In the genomic region with DNA sequence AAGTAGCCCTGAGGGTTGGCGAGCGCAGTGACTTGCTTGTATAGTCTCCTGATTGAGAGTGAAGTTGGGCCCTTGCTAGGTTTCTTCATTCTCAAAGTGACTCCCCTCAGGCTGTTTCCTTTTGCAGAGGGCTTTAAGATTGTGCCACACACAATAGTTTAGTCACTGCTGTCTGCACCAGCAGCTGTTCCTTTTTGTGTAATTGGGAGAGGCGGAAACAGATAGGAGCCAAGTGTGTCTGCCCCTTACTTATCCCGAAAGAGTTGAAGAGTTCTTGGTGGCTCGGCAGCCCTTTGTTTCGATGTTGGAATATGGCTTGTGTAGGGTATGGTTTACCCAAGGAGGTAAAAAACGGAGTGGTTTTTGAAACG, we compare ENCODE assay signal across 8 mouse cellular contexts. TPM values are rescaled to one million over a fixed set of nuclear protein-coding genes. Genes with fewer than 3 reads are reported as not detected.
DNase-seq lines count a peak whose midpoint lies in the region; ATAC-seq and TF ChIP-seq lines count a peak whose summit lies in the region.

No protein-coding gene starts in this region.

- no peaks in the 10 kb centered on the region for H3K27me3 ChIP-seq in thymus, adult 2 months (ENCODE audit: control insufficient read depth, insufficient read depth, low read length)
- H3K27me3 ChIP-seq in embryonic facial prominence, embryonic 12.5 days, result no peaks in the 10 kb centered on the region
- no peaks in the 10 kb centered on the region for H3K27me3 ChIP-seq in heart, postnatal 0 days (ENCODE audit: control insufficient read depth, insufficient read depth, low read length)
- H3K27me3 ChIP-seq in myocyte (ENCODE audit: control insufficient read depth, insufficient read depth, insufficient read length), result no peaks in the 10 kb centered on the region

- peak overlapping the region; percentile 98 for H3K4me3 ChIP-seq in thymus, adult 2 months (ENCODE audit: control insufficient read depth, insufficient read depth, low read length)
- peak overlapping the region; percentile 91 for H3K4me3 ChIP-seq in embryonic facial prominence, embryonic 12.5 days
- H3K4me3 ChIP-seq in heart, postnatal 0 days (ENCODE audit: low read depth, low read length), result peak overlapping the region; percentile 99
- H3K4me3 ChIP-seq in myocyte, result peak overlapping the region; percentile 50

- no peaks in the 10 kb centered on the region for H3K9me3 ChIP-seq in embryonic facial prominence, embryonic 12.5 days
- H3K9me3 ChIP-seq in heart, postnatal 0 days (replicated peaks; ENCODE audit: control insufficient read depth, low read length), result no peaks in the 10 kb centered on the region

- H3K9ac ChIP-seq in embryonic facial prominence, embryonic 12.5 days, result peak overlapping the region; percentile 89
- H3K9ac ChIP-seq in heart, postnatal 0 days (replicated peaks; ENCODE audit: low read depth, low read length), result peak overlapping the region; percentile 97

- peak; percentile 15 for DNase-seq in thymus, adult 2 months
- no peak for DNase-seq in thymus, postnatal 4 days
- peak; percentile 50 for DNase-seq in heart, postnatal 0 days (ENCODE audit: low spot score)
- peak; percentile 36 for DNase-seq in liver
- DNase-seq in urinary bladder, postnatal 36 days (ENCODE audit: low spot score in 2 of 2), result no peak
- DNase-seq in left cerebral cortex, postnatal 10 days (ENCODE audit: extremely low spot score in 1 of 2, low spot score in 2 of 2), result no peak

- intact Hi-C loops in left cerebral cortex, postnatal 10 days (cut with DNase I), result no loop called here

- no peaks in the 10 kb centered on the region for H3K36me3 ChIP-seq in thymus, adult 2 months (ENCODE audit: control insufficient read depth, insufficient read depth, low read length)
- H3K36me3 ChIP-seq in embryonic facial prominence, embryonic 12.5 days, result no peaks in the 10 kb centered on the region
- no peaks in the 10 kb centered on the region for H3K36me3 ChIP-seq in heart, postnatal 0 days (replicated peaks; ENCODE audit: control insufficient read depth, insufficient read depth, low read length)
- no peaks in the 10 kb centered on the region for H3K36me3 ChIP-seq in myocyte (ENCODE audit: control insufficient read depth, insufficient read depth)

- H3K4me1 ChIP-seq in thymus, adult 2 months (replicated peaks; ENCODE audit: control insufficient read depth, insufficient read depth, low read length), result peaks cover 13% of the 10 kb centered on the region
- peaks cover 14% of the 10 kb centered on the region for H3K4me1 ChIP-seq in embryonic facial prominence, embryonic 12.5 days
- peaks cover 12% of the 10 kb centered on the region; the same call in 1 of the 2 replicates for H3K4me1 ChIP-seq in heart, postnatal 0 days (ENCODE audit: control insufficient read depth, insufficient read depth)

- no peak for TF ChIP-seq POLR2A in thymus, adult 2 months (IDR thresholded peaks at IDR 0.05; ENCODE audit: control insufficient read depth, extremely low read depth, insufficient read depth, low read length, poor library complexity)
- TF ChIP-seq POLR2A in myocyte (IDR thresholded peaks at IDR 0.05; ENCODE audit: insufficient read length, low read depth), result no peak

- H3K79me2 ChIP-seq in myocyte (ENCODE audit: control insufficient read depth, insufficient read depth), result peaks cover 54% of the 10 kb centered on the region

- H3ac ChIP-seq in myocyte (ENCODE audit: control insufficient read depth, insufficient read length), result peak overlapping the region; percentile 94

- TF ChIP-seq CTCF in thymus, adult 2 months (IDR thresholded peaks at IDR 0.05; ENCODE audit: borderline replicate concordance, control insufficient read depth, extremely low read depth, insufficient read depth, low read length, poor library complexity), result no peak
- TF ChIP-seq CTCF in heart, postnatal 0 days (IDR thresholded peaks at IDR 0.05; ENCODE audit: low read depth), result no peak

- H3K27ac ChIP-seq in thymus, adult 2 months (ENCODE audit: control insufficient read depth, insufficient read depth, low read length), result no peak overlapping the region
- peak overlapping the region; percentile 87 for H3K27ac ChIP-seq in embryonic facial prominence, embryonic 12.5 days
- peak overlapping the region; percentile 87 for H3K27ac ChIP-seq in heart, postnatal 0 days (ENCODE audit: low read depth)

- WGBS in thymus, adult 2 months, result 8% methylated on average over 8 of the region's 8 CpGs
- 4% methylated on average over 8 of the region's 8 CpGs for WGBS in embryonic facial prominence, embryonic 12.5 days
- 2% methylated on average over 8 of the region's 8 CpGs for WGBS in heart, postnatal 0 days

- TF ChIP-seq EP300 in heart, postnatal 0 days (IDR thresholded peaks at IDR 0.05; ENCODE audit: low read depth), result no peak

- no peak for ATAC-seq in embryonic facial prominence, embryonic 12.5 days (ENCODE audit: insufficient number of reproducible peaks, insufficient read depth, low FRiP score, low TSS enrichment)
- ATAC-seq in heart, postnatal 0 days (ENCODE audit: insufficient read depth, low read depth), result no peak

- peak overlapping the region; percentile 85 for H3K4me2 ChIP-seq in embryonic facial prominence, embryonic 12.5 days (replicated peaks)
- peak overlapping the region; percentile 99 for H3K4me2 ChIP-seq in heart, postnatal 0 days (ENCODE audit: low read depth, low read length)
- H3K4me2 ChIP-seq in myocyte (ENCODE audit: low read depth), result peak overlapping the region; percentile 88

TF ChIP-seq in myocyte, 11 proteins besides CTCF, POLR2A, EP300 and RAD21:
- TF ChIP-seq MYOG (IDR thresholded peaks at IDR 0.05; ENCODE audit: control insufficient read depth in 1 of 3, insufficient read depth in 1 of 3, insufficient read length in 2 of 3, low read depth in 2 of 3) (no peak), POLR2AphosphoS2 (IDR thresholded peaks at IDR 0.05; ENCODE audit: insufficient read length, low read depth) (no peak), TCF3 (IDR thresholded peaks at IDR 0.05; ENCODE audit: insufficient read length, low read depth) (no peak), MYOD1 (IDR thresholded peaks at IDR 0.05; ENCODE audit: control insufficient read depth in 1 of 3, insufficient read length in 2 of 3, low read depth in 2 of 3) (peak; percentile 15 to 48 (median 35)), TCF12 (IDR thresholded peaks at IDR 0.05; ENCODE audit: insufficient read depth, poor library complexity, severe bottlenecking) (no peak), CEBPB (IDR thresholded peaks at IDR 0.05; ENCODE audit: insufficient read depth, poor library complexity, severe bottlenecking) (no peak)
TF ChIP-seq in myocyte: peak in this region for 1.

RNA-seq across cellular contexts. Expression of gene Ubp1, which starts 1.4 kb away (rescaled TPM):
- 101 TPM in 2 replicates for polyA plus RNA-seq in thymus, adult 2 months (2012; rRNA removed)
- 49.7 and 50.0 TPM in 2 replicates for polyA plus RNA-seq in embryonic facial prominence, embryonic 12.5 days (2016; fragmentation: Nextera tagmentation; extraction: Ambion mirVana)
- 30.8 and 46.9 TPM in 2 replicates for total RNA-seq in heart, postnatal 0 days (2014; rRNA removed; ENCODE audit: low replicate concordance)
- polyA plus RNA-seq in heart, postnatal 0 days (2015; fragmentation: Nextera tagmentation; extraction: Ambion mirVana), result 10.8 and 11.1 TPM in 2 replicates
- polyA plus RNA-seq in myocyte (2012; fragmentation: generic; extraction: Trizol), result 31.1 TPM
- 10 to 100 TPM; 62.9 to 66.0 TPM for total RNA-seq in left cerebral cortex, postnatal 10 days (2021)

Comparison
In these comparisons a context has a peak if more than half of its experiments do, and no peak if none do; other contexts are left out.
1. DNase-seq: peak in thymus, adult 2 months (single experiment), heart, postnatal 0 days (single experiment) and liver (single experiment); none in thymus, postnatal 4 days (single experiment), urinary bladder, postnatal 36 days (0 of 2) and left cerebral cortex, postnatal 10 days (0 of 2).
2. Peak in every context shown above with its lines, with median percentiles within 50 percentile points of each other: H3K4me3 ChIP-seq and H3K4me2 ChIP-seq.